Mouse (Mus musculus) ES-CJ7 (cell line): Measurements from ENCODE around the gene Pde4a.

Experiments used
- DNase-seq: peaks from one replicate; pipeline ENCODE4 v3.0.0; 2011; ENCODE audit warnings: low read depth, low spot score

Gene Pde4a

GRCm38 (mm10) chr9:21149077-21149653 lies 16.3 kb upstream of the Pde4a start:
- DNase-seq = no peak

GRCm38 (mm10) chr9:21149654-21150419 lies 15.7 kb upstream of the Pde4a start, which contains the start of gene Cdc37:
Cdc37 (minus strand) TSS chr9:21149982.
- DNase-seq = peak; percentile 88

DNA sequence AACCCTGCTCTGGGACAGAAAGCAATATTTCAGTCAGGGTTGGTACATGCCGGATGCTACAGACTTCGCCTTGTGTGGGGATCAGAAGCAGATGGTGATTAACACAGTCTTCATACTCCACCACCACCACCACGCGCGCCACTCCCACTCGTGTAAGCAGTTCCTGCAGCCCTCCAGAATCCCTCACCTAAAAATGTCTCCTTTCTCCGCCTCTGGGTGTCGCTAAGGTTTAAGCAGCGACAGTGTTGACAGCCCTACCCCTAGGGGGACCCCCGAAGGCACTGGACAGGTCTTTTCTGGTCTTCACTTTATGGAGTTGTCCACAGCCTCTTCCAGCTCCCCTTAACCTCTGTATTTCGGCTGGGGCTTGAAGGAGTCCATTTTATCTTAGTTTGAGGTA lies 12.8 kb upstream of the Pde4a start:
- DNase-seq = peak; percentile 74

- no peak for DNase-seq
Measured at GRCm38 (mm10) chr9:21153331-21153730, 12.2 kb upstream of the Pde4a start.

GRCm38 (mm10) chr9:21153833-21154232 lies 11.7 kb upstream of the Pde4a start:
- DNase-seq = no peak

GRCm38 (mm10) chr9:21154787-21155186 lies 10.7 kb upstream of the Pde4a start:
- DNase-seq = no peak

DNA sequence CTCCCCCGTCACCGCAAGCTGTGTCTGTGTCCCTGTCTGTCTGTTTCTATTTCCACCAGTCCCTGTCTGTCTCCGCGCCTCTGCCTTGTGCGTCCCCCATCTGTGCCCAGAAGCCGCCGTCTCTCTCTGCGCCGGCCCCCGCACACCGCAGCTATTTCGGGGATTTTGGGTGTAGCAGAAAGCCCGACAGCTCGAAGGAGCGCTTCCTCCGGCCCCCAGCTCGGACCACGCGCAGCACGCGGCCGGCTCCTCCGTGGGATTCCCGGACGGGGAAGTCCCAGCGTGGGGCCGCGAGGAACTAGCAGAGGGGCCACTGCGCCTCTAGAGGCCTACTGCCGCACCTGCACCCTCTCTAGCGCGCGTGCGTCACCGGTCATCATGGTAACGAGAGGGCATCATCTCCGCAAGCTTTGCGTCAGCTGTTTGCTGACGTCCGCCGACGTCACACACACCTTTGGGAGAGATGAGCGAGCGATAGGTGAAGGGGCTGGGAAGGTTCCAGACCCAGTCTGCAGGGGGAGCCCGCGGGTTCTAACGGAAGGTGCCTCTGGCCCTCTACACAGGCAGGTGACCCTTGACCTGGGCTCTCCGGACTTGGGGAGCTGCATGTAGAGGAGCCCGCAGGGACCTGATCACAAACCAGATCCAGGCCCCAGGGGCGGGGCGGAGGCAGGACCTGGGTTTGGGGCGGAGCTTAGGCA lies 4.2 kb upstream of the Pde4a start:
- peak; percentile 97 for DNase-seq

DNA sequence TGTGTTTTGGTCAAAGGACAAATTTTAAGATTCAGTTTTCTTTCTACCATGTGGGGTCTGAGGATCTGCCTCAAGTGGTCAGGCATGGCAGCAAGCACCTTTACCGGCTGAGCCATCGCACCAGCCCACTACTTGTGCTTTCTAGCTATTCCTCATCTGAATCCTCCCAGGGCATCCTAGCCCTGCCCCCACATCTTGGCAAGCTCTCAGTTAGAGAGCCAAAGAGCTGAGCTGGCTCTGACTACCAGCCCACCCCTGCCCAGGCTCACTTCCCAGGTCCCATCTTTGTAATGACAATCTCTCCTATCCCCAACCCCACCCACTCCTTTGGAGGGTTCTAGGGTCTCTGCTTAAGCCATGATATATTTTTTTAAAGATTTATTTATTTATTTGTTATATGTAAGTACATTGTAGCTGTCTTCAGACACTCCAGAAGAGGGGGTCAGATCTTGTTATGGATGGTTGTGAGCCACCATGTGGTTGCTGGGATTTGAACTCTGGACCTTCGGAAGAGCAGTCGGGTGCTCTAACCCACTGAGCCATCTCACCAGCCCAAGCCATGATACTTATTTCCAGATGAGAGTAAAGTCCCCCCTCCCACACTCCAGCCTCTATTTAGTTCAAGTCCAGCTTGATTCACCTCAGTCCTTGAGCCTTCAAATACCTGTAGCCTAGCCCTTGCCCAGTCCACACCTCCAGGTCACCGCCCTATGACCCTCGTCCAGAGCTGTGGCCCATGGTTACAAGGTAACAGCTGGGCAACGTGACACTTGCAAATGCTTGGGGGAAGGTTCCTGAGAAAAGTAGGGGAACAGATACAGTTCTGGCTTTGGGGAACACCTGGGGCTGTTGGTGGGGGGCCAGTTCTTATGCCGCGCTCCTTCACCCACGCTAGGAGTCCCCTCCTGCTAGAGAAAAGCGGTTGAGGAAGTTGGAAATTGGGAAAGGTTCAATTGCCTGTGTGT lies 2.1 kb upstream of the Pde4a start:
- DNase-seq = no peak

GRCm38 (mm10) chr9:21164072-21164471 lies 1.4 kb upstream of the Pde4a start:
- DNase-seq = no peak

GRCm38 (mm10) chr9:21165952-21166451 lies 488 bp downstream of the Pde4a start:
- DNase-seq = peak; percentile 35

DNA sequence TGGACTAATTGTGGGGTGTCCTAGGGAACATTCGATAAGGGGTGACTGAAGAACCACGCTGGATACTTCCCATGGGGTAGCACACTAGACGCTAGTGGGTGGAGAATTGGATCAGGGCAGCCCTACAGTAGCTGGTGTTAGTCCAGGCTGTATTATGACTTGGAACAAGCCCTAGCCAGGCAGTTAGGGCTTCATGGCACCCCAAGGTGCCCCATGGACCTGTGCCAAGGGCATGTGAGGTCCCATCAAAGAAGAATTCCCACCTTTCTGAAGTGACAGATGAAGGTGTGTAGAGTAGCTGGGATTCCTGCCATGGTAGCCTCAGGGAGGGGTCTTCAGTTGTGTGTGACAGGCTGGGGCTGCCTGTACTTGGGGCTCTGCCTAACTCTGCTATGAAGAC lies 1.0 kb downstream of the Pde4a start:
- DNase-seq = no peak

GRCm38 (mm10) chr9:21167140-21168097 lies 1.9 kb downstream of the Pde4a start:
- DNase-seq = no peak

DNA sequence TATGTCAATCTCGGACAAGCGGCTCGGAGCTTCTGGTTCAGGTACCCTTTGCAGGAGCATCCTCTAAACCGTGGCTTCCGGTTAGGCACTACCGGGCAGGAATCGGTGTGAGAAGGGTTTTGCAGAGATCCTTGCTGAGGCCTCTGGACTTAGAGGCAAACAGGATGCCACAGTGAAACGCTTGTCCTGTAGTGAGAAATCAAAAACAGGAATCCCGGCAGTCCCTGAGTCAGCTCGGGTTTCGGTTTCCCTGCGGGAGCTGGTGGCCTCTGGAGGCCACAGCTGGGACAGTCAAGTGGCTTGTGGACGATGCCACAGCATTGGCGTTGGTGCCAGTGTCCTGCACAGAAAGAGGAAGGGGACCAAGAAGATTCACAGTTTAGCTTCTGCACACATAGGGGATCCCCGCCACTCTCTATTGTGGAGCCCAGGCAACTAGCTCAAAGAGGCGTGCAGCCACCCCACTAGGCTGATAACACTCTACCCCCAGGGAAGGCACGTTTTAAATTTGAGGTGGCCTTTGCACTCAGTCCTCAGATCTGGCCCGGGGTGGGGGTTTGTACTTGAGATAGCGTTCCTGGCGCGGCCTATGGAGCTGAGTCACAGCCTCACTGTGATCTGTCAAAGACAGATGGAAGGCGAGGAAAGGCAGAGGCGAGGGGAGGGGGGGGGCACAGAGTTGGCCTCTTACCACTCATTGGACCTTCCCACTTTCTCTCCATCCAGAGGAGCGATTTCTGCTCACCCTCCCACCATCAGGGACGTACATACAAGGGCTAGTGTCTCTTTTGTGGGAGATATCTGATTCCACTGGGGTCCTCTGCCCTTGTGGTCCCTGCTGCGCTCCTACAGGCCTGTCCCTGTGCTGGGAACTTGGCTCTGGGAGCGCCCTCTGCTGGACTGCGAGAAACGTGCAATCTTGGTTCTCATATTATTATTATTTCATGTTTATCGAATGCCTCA lies 2.9 kb downstream of the Pde4a start:
- DNase-seq = peak; percentile 76

DNA sequence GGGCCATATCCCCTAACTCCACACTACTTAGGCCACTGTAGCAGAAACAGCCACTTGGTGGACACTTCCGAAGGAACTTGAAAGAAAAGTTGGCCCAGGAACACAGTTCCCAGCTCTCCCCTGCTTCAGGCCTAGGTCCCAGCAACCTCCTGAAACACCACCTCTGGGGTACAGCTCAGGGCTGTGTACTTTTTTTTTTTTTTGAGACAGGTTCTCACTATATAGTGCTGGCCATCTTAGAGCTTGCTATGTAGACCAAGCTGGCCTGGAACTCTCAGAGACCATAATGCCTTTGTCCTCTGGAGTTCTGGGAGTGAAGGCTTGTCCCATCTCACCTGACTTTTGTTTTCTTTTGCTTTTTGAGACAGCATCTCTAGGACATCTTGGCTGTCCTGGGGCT lies 3.6 kb downstream of the Pde4a start:
- DNase-seq = no peak

DNA sequence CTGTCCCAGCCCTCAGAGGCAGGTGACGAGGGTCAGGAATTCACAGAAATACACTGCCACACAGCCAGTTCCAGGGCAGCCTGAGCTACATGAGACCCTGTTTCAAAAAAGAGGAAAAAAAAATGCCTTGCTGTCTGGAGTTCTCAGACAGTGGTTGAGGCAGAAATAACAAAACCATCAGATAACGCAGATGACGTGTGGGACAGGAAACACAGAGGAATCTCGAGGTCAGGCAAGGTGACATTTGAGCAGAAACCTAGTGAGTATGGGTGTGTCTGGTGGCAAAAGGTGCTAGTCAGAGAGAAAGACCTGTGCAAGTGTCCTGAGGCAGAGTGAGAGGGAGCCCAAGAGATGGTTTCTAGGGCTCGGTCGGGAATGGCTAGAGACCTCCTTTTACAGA lies 6.8 kb downstream of the Pde4a start:
- no peak for DNase-seq

GRCm38 (mm10) chr9:21180402-21180801 lies 14.9 kb downstream of the Pde4a start:
- DNase-seq = no peak

GRCm38 (mm10) chr9:21180841-21181240 lies 15.3 kb downstream of the Pde4a start:
- no peak for DNase-seq

GRCm38 (mm10) chr9:21181421-21182220 lies 16.1 kb downstream of the Pde4a start:
- DNase-seq = peak; percentile 63
